ENCODE assay signal across 12 mouse cellular contexts in the genomic region with DNA sequence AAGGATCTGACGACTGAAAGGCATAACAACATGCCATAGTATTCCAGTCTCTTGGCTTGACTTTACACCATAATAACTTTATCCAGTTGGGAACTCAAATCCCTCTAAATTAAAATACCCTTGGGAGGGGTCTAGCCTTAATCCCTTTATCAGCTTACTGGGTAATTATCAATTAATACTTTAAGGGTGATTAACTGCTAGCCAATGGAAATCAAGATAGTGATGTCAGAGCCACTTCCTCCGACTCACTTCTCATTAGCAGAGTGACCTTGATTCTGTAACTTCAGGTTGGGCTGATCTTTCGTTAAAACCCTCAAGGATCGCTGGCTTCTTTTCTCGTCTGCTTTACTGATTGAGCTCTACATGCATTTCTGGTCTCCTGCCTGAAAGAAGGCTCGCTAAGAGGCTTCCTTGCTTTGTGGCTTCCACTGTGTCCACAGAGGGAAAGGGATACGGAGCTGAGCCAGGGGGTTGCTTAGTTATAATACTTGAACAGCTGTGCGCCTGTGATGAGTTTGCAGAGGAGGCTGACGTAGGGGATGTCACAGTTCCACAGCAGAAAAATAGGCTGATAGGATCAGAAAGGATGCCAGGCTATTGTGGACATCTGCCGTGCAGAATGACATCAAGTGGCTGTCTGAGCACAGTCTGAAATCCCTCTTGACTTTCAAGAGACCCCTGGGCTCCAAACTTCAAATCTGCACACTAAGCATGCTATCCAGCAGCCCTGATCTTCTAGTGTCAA.
A peak's percentile ranks its signal among the peaks of the same experiment; 100 is the strongest.
DNase-seq lines count a peak whose midpoint lies in the region; ATAC-seq lines count a peak whose summit lies in the region.
"Had no signal": no experiment of that assay in that cellular context is flagged by ENCODE, and none has a peak within 500 bp of the region (broad histone marks: within the 10 kb centered on the region; RNA-seq: fewer than 3 reads in every experiment).

No protein-coding gene starts in this region.

- peak; percentile 12 for DNase-seq in embryo, embryonic 11 days
- no peak for DNase-seq in embryo, embryonic 10 days (ENCODE audit: low spot score)
- peak; percentile 45 to 66 for DNase-seq in left cerebral cortex, postnatal 14 days (ENCODE audit: low spot score in 2 of 2)
- peak; percentile 90 for DNase-seq in retina, postnatal 1 day
- no peak for DNase-seq in ovary, postnatal 10 days (ENCODE audit: low spot score)
- DNase-seq in liver, embryonic 11.5 days (ENCODE audit: low spot score) = no peak
- DNase-seq: adrenal gland, postnatal 25 days; cerebellum, postnatal 36 days; heart, postnatal 36 days; lung, adult 2 months had no signal

- WGBS in hindbrain, embryonic 12.5 days = 54% methylated on average over 10 of the region's 10 CpGs
- 71% methylated on average over 10 of the region's 10 CpGs for WGBS in kidney, embryonic 14.5 days
- 47% methylated on average over 10 of the region's 10 CpGs for WGBS in liver, embryonic 11.5 days

- no peak overlapping the region for H3K4me2 ChIP-seq in hindbrain, embryonic 12.5 days (replicated peaks)
- H3K4me2 ChIP-seq in kidney, embryonic 14.5 days (replicated peaks; ENCODE audit: low read depth, low read length) = no peak overlapping the region
- H3K4me2 ChIP-seq in liver, embryonic 11.5 days = no peak overlapping the region

- H3K4me1 ChIP-seq in hindbrain, embryonic 12.5 days = peaks cover 8% of the 10 kb centered on the region
- no peaks in the 10 kb centered on the region for H3K4me1 ChIP-seq in kidney, embryonic 14.5 days (ENCODE audit: control insufficient read depth, insufficient read depth, low read length)
- no peaks in the 10 kb centered on the region for H3K4me1 ChIP-seq in liver, embryonic 11.5 days (replicated peaks; ENCODE audit: control insufficient read depth, insufficient read depth, low read length)

- no peak overlapping the region for H3K9ac ChIP-seq in hindbrain, embryonic 12.5 days
- no peak overlapping the region for H3K9ac ChIP-seq in kidney, embryonic 14.5 days (ENCODE audit: low read depth, low read length)
- no peak overlapping the region for H3K9ac ChIP-seq in liver, embryonic 11.5 days (ENCODE audit: low read depth, low read length)

- peak overlapping the region; percentile 41; the same call in 1 of the 2 replicates for H3K27ac ChIP-seq in hindbrain, embryonic 12.5 days
- no peak overlapping the region for H3K27ac ChIP-seq in kidney, embryonic 14.5 days (ENCODE audit: low read depth, low read length)
- H3K27ac ChIP-seq in liver, embryonic 11.5 days (ENCODE audit: low read depth, low read length) = no peak overlapping the region

- no peak overlapping the region for H3K4me3 ChIP-seq in hindbrain, embryonic 12.5 days
- H3K4me3 ChIP-seq in kidney, embryonic 14.5 days (ENCODE audit: low read length) = no peak overlapping the region
- H3K4me3 ChIP-seq in liver, embryonic 11.5 days (ENCODE audit: low read depth, low read length) = no peak overlapping the region

- H3K9me3 ChIP-seq in hindbrain, embryonic 12.5 days (replicated peaks) = no peaks in the 10 kb centered on the region
- no peaks in the 10 kb centered on the region for H3K9me3 ChIP-seq in kidney, embryonic 14.5 days (ENCODE audit: control insufficient read depth, low read length)
- H3K9me3 ChIP-seq in liver, embryonic 11.5 days (ENCODE audit: control insufficient read depth, low read length) = no peaks in the 10 kb centered on the region

- ATAC-seq in hindbrain, embryonic 12.5 days (ENCODE audit: low FRiP score) = peak; percentile 63
- no peak for ATAC-seq in kidney, embryonic 14.5 days (ENCODE audit: low FRiP score, low TSS enrichment)
- no peak for ATAC-seq in liver, embryonic 11.5 days (replicated peaks; ENCODE audit: low FRiP score)

- no peaks in the 10 kb centered on the region for H3K27me3 ChIP-seq in hindbrain, embryonic 12.5 days
- no peaks in the 10 kb centered on the region for H3K27me3 ChIP-seq in kidney, embryonic 14.5 days (ENCODE audit: control insufficient read depth, insufficient read depth, low read length)
- H3K27me3 ChIP-seq in liver, embryonic 11.5 days (replicated peaks; ENCODE audit: control insufficient read depth, insufficient read depth, low read length) = no peaks in the 10 kb centered on the region

- no peaks in the 10 kb centered on the region for H3K36me3 ChIP-seq in hindbrain, embryonic 12.5 days
- no peaks in the 10 kb centered on the region for H3K36me3 ChIP-seq in kidney, embryonic 14.5 days (ENCODE audit: control insufficient read depth, insufficient read depth, low read length)
- H3K36me3 ChIP-seq in liver, embryonic 11.5 days (ENCODE audit: control insufficient read depth, insufficient read depth, low read length) = no peaks in the 10 kb centered on the region

- intact Hi-C loops in left cerebral cortex, postnatal 14 days (cut with DNase I) = no loop called here

Comparison
In these comparisons a context has a peak if more than half of its experiments do, and no peak if none do; other contexts are left out.
1. DNase-seq: peak in embryo, embryonic 11 days (single experiment), left cerebral cortex, postnatal 14 days (2 of 2) and retina, postnatal 1 day (single experiment); none in embryo, embryonic 10 days (single experiment), ovary, postnatal 10 days (single experiment) and liver, embryonic 11.5 days (single experiment).